Mouse (Mus musculus): ENCODE results near the gene Paics. TPM values are rescaled to one million over a fixed set of nuclear protein-coding genes. Genes with fewer than 3 reads are reported as not detected.
"Not testable (repeated sequence)": the region's sequence is repeated elsewhere in the genome, so short reads cannot be mapped to it uniquely, and the experiment has no call there.

The Paics gene
- 417 and 427 TPM in 2 replicates for polyA plus RNA-seq (2014; fragmentation: Nextera tagmentation; extraction: Ambion mirVana)

GRCm38 (mm10) chr5:76951106-76952027 is at the start of gene Paics, which contains the start of gene Ppat:
Gene Paics (plus strand): TSS chr5:76951307.
Gene Ppat (minus strand): TSS chr5:76951578.
- Histone ChIP-seq H3K27ac (ENCODE audit: low read depth, low read length) (peak within 1 kb of the TSS; percentile 69), H3K36me3 (ENCODE audit: control insufficient read depth, insufficient read depth, low read length) (peaks cover under 1% of the 10 kb centered on the region; the same call in 1 of the 2 replicates), H3K9me3 (ENCODE audit: control insufficient read depth, low read length) (no peaks in the 10 kb centered on the region), H3K27me3 (ENCODE audit: control insufficient read depth, insufficient read depth, low read length) (no peaks in the 10 kb centered on the region), H3K4me1 (ENCODE audit: control insufficient read depth, insufficient read depth, low read length) (peaks cover 12% of the 10 kb centered on the region), H3K4me2 (peak within 1 kb of the TSS; percentile 80), H3K4me3 (ENCODE audit: low read depth, low read length) (peak within 1 kb of the TSS; percentile 73), H3K9ac (ENCODE audit: low read length) (peak within 1 kb of the TSS; percentile 84)
- DNase-seq (ENCODE audit: low spot score, missing footprints): peak; percentile 99
- under 1% methylated on average over 79 of the region's 81 CpGs for WGBS
- ATAC-seq (ENCODE audit: low FRiP score): peak; percentile 97

- Histone ChIP-seq H3K36me3 (ENCODE audit: control insufficient read depth, insufficient read depth, low read length) (no peaks in the 10 kb centered on the region), H3K4me3 (ENCODE audit: low read depth, low read length) (no peak overlapping the region), H3K27ac (ENCODE audit: low read depth, low read length) (no peak overlapping the region), H3K4me1 (ENCODE audit: control insufficient read depth, insufficient read depth, low read length) (peaks cover 5% of the 10 kb centered on the region), H3K9ac (ENCODE audit: low read length) (no peak overlapping the region), H3K27me3 (ENCODE audit: control insufficient read depth, insufficient read depth, low read length) (no peaks in the 10 kb centered on the region), H3K4me2 (no peak overlapping the region), H3K9me3 (ENCODE audit: control insufficient read depth, low read length) (no peaks in the 10 kb centered on the region)
- DNase-seq (ENCODE audit: low spot score, missing footprints) (no peak), ATAC-seq (ENCODE audit: low FRiP score) (no peak)
- WGBS: 82% methylated on average over 4 of the region's 4 CpGs
Observed at GRCm38 (mm10) chr5:76902131-76902530, 49.0 kb upstream of the Paics start.

GRCm38 (mm10) chr5:76904713-76905404 is 46.2 kb upstream of the Paics start:
- Histone ChIP-seq H3K9me3 (ENCODE audit: control insufficient read depth, low read length) (no peaks in the 10 kb centered on the region), H3K4me2 (peak overlapping the region; percentile 65), H3K9ac (ENCODE audit: low read length) (peak overlapping the region; percentile 82), H3K4me3 (ENCODE audit: low read depth, low read length) (peak overlapping the region; percentile 70), H3K4me1 (ENCODE audit: control insufficient read depth, insufficient read depth, low read length) (peaks cover 5% of the 10 kb centered on the region), H3K36me3 (ENCODE audit: control insufficient read depth, insufficient read depth, low read length) (no peaks in the 10 kb centered on the region), H3K27me3 (ENCODE audit: control insufficient read depth, insufficient read depth, low read length) (no peaks in the 10 kb centered on the region), H3K27ac (ENCODE audit: low read depth, low read length) (no peak overlapping the region; the same call in 1 of the 2 replicates)
- WGBS: 3% methylated on average over 19 of the region's 19 CpGs
- DNase-seq (ENCODE audit: low spot score, missing footprints): peak; percentile 86
- 0 out of 2 replicates have a peak, but pooled peaks have one; percentile 20 for ATAC-seq (ENCODE audit: low FRiP score)

GRCm38 (mm10) chr5:76905405-76906154 is 45.5 kb upstream of the Paics start, which contains the start of gene Aasdh:
Gene Aasdh (minus strand): TSS chr5:76905514.
- H3K27me3 ChIP-seq (ENCODE audit: control insufficient read depth, insufficient read depth, low read length): no peaks in the 10 kb centered on the region
- H3K4me2 ChIP-seq: peak within 1 kb of the TSS; percentile 65
- peak within 1 kb of the TSS; percentile 70 for H3K4me3 ChIP-seq (ENCODE audit: low read depth, low read length)
- H3K27ac ChIP-seq (ENCODE audit: low read depth, low read length): peak within 1 kb of the TSS; percentile 57
- H3K36me3 ChIP-seq (ENCODE audit: control insufficient read depth, insufficient read depth, low read length): no peaks in the 10 kb centered on the region
- ATAC-seq (ENCODE audit: low FRiP score): peak; percentile 97
- H3K9me3 ChIP-seq (ENCODE audit: control insufficient read depth, low read length): no peaks in the 10 kb centered on the region
- DNase-seq (ENCODE audit: low spot score, missing footprints): peak; percentile 100
- H3K4me1 ChIP-seq (ENCODE audit: control insufficient read depth, insufficient read depth, low read length): peaks cover 5% of the 10 kb centered on the region
- H3K9ac ChIP-seq (ENCODE audit: low read length): peak within 1 kb of the TSS; percentile 82
- WGBS: 1% methylated on average over 47 of the region's 47 CpGs

GRCm38 (mm10) chr5:76906155-76906499 is 45.0 kb upstream of the Paics start:
- Histone ChIP-seq H3K4me1 (ENCODE audit: control insufficient read depth, insufficient read depth, low read length) (peaks cover 5% of the 10 kb centered on the region), H3K36me3 (ENCODE audit: control insufficient read depth, insufficient read depth, low read length) (no peaks in the 10 kb centered on the region), H3K9me3 (ENCODE audit: control insufficient read depth, low read length) (no peaks in the 10 kb centered on the region), H3K27me3 (ENCODE audit: control insufficient read depth, insufficient read depth, low read length) (no peaks in the 10 kb centered on the region), H3K9ac (ENCODE audit: low read length) (peak overlapping the region; percentile 82), H3K4me2 (peak overlapping the region; percentile 65), H3K27ac (ENCODE audit: low read depth, low read length) (no peak overlapping the region), H3K4me3 (ENCODE audit: low read depth, low read length) (peak overlapping the region; percentile 70)
- ATAC-seq (ENCODE audit: low FRiP score): no peak
- DNase-seq (ENCODE audit: low spot score, missing footprints): no peak
- 43% methylated on average over 3 of the region's 3 CpGs for WGBS

- no peak overlapping the region for H3K9ac ChIP-seq (ENCODE audit: low read length)
- H3K27me3 ChIP-seq (ENCODE audit: control insufficient read depth, insufficient read depth, low read length): no peaks in the 10 kb centered on the region
- H3K27ac ChIP-seq (ENCODE audit: low read depth, low read length): no peak overlapping the region
- H3K9me3 ChIP-seq (ENCODE audit: control insufficient read depth, low read length): no peaks in the 10 kb centered on the region
- no peak overlapping the region for H3K4me3 ChIP-seq (ENCODE audit: low read depth, low read length)
- no peaks in the 10 kb centered on the region for H3K36me3 ChIP-seq (ENCODE audit: control insufficient read depth, insufficient read depth, low read length)
- peaks cover 5% of the 10 kb centered on the region for H3K4me1 ChIP-seq (ENCODE audit: control insufficient read depth, insufficient read depth, low read length)
- H3K4me2 ChIP-seq: no peak overlapping the region
- ATAC-seq (ENCODE audit: low FRiP score): no peak
- WGBS: 87% methylated on average over 3 of the region's 3 CpGs
- DNase-seq (ENCODE audit: low spot score, missing footprints): no peak
Observed at GRCm38 (mm10) chr5:76910807-76911206, 40.3 kb upstream of the Paics start.

GRCm38 (mm10) chr5:76912522-76912921 is 38.6 kb upstream of the Paics start:
- H3K27me3 ChIP-seq (ENCODE audit: control insufficient read depth, insufficient read depth, low read length); H3K36me3 ChIP-seq (ENCODE audit: control insufficient read depth, insufficient read depth, low read length); H3K9ac ChIP-seq (ENCODE audit: low read length); H3K4me2 ChIP-seq; H3K9me3 ChIP-seq (ENCODE audit: control insufficient read depth, low read length); H3K27ac ChIP-seq (ENCODE audit: low read depth, low read length); ATAC-seq (ENCODE audit: low FRiP score); H3K4me1 ChIP-seq (ENCODE audit: control insufficient read depth, insufficient read depth, low read length); H3K4me3 ChIP-seq (ENCODE audit: low read depth, low read length); DNase-seq (ENCODE audit: low spot score, missing footprints): not testable (repeated sequence)
- 94% methylated on average over 5 of the region's 5 CpGs for WGBS

GRCm38 (mm10) chr5:76922833-76923232 is 28.3 kb upstream of the Paics start:
- Histone ChIP-seq H3K9me3 (ENCODE audit: control insufficient read depth, low read length) (peaks cover 12% of the 10 kb centered on the region; the same call in 1 of the 2 replicates), H3K27ac (ENCODE audit: low read depth, low read length) (no peak overlapping the region), H3K4me2 (no peak overlapping the region), H3K4me1 (ENCODE audit: control insufficient read depth, insufficient read depth, low read length) (no peaks in the 10 kb centered on the region), H3K27me3 (ENCODE audit: control insufficient read depth, insufficient read depth, low read length) (no peaks in the 10 kb centered on the region), H3K4me3 (ENCODE audit: low read depth, low read length) (no peak overlapping the region), H3K36me3 (ENCODE audit: control insufficient read depth, insufficient read depth, low read length) (peaks cover 29% of the 10 kb centered on the region), H3K9ac (ENCODE audit: low read length) (no peak overlapping the region)
- WGBS: 93% methylated on average over 4 of the region's 4 CpGs
- ATAC-seq (ENCODE audit: low FRiP score): no peak
- no peak for DNase-seq (ENCODE audit: low spot score, missing footprints)
